Mouse (Mus musculus): ENCODE results near the gene Atp6v0a1. TPM values are rescaled to one million over a fixed set of nuclear protein-coding genes. Genes with fewer than 3 reads are reported as not detected.

The Atp6v0a1 gene
- polyA plus RNA-seq, 1 experiment from 2014 or later: 29.4 TPM

DNA sequence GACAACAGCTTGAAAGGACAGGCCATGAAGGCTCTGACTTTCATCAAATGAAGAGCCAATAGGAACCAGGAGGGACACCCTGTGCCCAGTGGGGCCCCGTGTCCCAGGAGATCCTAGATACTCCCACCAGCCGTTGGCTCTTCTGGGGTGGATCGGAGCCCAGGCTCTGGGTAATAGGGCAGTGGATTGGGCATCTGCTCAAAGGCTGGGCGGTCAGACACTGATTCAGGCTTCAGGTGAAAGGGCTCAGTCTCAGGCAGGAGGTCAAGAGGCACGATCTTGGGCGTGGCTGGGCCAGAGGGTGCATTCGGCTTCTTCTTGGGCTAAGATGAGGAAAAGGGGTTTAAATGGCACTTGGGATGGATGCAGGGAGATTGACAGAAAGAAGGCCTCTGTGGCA, 45.1 kb upstream of the Atp6v0a1 start:
- Histone ChIP-seq H3K4me3 (ENCODE audit: low read depth, low read length) (no peak overlapping the region), H3K27me3 (ENCODE audit: insufficient read depth, low read length) (peaks cover 5% of the 10 kb centered on the region), H3K4me2 (ENCODE audit: low read depth, low read length) (no peak overlapping the region), H3K9ac (replicated peaks) (no peak overlapping the region), H3K4me1 (ENCODE audit: insufficient read depth) (peaks cover 17% of the 10 kb centered on the region), H3K27ac (ENCODE audit: low read depth) (no peak overlapping the region), H3K9me3 (ENCODE audit: low read length) (no peaks in the 10 kb centered on the region), H3K36me3 (replicated peaks; ENCODE audit: insufficient read depth, low read length) (no peaks in the 10 kb centered on the region; the same call in 1 of the 2 replicates)
- ATAC-seq (no peak), DNase-seq (no peak)
- WGBS (ENCODE audit: insufficient replicate concordance): 79% methylated on average over 7 of the region's 7 CpGs
- no peak for TF ChIP-seq EP300 (IDR thresholded peaks at IDR 0.05; ENCODE audit: low read depth)
- no peak for TF ChIP-seq CTCF (IDR thresholded peaks at IDR 0.05; ENCODE audit: low read depth)

DNA sequence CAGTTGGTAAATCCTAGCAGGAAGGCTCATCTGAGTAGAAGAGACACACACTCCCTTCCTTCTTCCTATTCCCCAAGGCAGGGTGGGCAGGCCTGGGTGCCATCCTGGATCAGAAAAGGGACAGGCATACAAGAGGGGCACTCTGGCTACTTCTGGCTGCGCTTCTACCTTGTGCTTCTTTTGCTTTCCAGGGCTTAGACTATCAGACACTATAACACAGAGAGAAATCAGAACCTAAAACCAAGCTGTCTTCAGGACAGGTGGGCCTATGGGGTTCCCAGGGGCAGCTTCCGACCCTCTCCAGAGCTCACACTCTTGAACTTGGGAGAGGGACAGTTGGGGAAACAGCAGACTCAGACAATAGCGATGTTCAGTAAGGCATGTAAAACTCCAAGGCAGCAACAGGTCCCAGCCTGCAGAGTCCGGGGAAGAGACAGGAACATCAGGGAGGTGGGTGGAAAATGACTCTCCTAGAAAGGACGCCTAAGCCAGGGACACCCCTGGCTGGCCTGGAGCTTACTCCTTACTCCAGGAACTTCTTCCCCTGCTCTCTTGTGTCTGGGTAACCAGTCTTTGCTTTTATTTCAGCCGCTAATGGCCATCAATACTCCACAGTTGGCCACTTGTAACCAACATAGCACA, 44.2 kb upstream of the Atp6v0a1 start:
- ATAC-seq: no peak
- no peak overlapping the region for H3K4me2 ChIP-seq (ENCODE audit: low read depth, low read length)

DNA sequence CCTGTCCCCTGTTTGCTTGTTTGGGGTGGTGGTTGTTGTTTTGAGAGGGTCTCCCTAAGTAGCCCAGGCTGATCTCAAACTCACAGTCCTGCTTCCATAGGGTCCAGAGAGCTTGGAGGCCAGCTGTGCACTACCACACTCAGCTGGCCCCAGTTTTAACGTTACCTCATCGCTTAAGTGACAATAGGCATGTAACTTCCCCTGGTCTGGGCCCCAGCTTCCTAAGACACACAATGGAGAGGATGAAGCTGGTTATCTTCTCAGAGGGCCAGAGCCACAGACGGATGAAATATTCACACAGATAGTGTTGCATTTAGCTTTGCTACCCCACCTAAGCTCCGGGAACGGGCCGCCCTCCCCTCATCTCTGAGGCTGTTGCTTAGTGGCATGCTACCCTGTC, 43.5 kb upstream of the Atp6v0a1 start:
- H3K36me3 ChIP-seq (replicated peaks; ENCODE audit: insufficient read depth, low read length): no peaks in the 10 kb centered on the region
- H3K4me1 ChIP-seq (ENCODE audit: insufficient read depth): peaks cover 13% of the 10 kb centered on the region
- 0 out of 2 replicates have a peak, but pooled peaks have one; percentile 20 for ATAC-seq
- WGBS (ENCODE audit: insufficient replicate concordance): 32% methylated on average over 6 of the region's 6 CpGs
- no peaks in the 10 kb centered on the region for H3K9me3 ChIP-seq (ENCODE audit: low read length)
- DNase-seq: no peak
- no peak overlapping the region for H3K4me3 ChIP-seq (ENCODE audit: low read depth, low read length)
- TF ChIP-seq EP300 (IDR thresholded peaks at IDR 0.05; ENCODE audit: low read depth) (no peak), CTCF (IDR thresholded peaks at IDR 0.05; ENCODE audit: low read depth) (no peak)
- peaks cover 21% of the 10 kb centered on the region for H3K27me3 ChIP-seq (ENCODE audit: insufficient read depth, low read length)
- no peak overlapping the region for H3K9ac ChIP-seq (replicated peaks)
- no peak overlapping the region for H3K27ac ChIP-seq (ENCODE audit: low read depth)
- H3K4me2 ChIP-seq (ENCODE audit: low read depth, low read length): no peak overlapping the region

More for the DNA sequence above, 44.2 kb upstream of the Atp6v0a1 start:
- Histone ChIP-seq H3K27ac (ENCODE audit: low read depth) (no peak overlapping the region), H3K4me3 (ENCODE audit: low read depth, low read length) (no peak overlapping the region), H3K36me3 (replicated peaks; ENCODE audit: insufficient read depth, low read length) (no peaks in the 10 kb centered on the region), H3K9ac (replicated peaks) (no peak overlapping the region), H3K27me3 (ENCODE audit: insufficient read depth, low read length) (peaks cover 13% of the 10 kb centered on the region), H3K4me1 (ENCODE audit: insufficient read depth) (peaks cover 19% of the 10 kb centered on the region), H3K9me3 (ENCODE audit: low read length) (no peaks in the 10 kb centered on the region)
- DNase-seq: no peak
- no peak for TF ChIP-seq EP300 (IDR thresholded peaks at IDR 0.05; ENCODE audit: low read depth)
- no peak for TF ChIP-seq CTCF (IDR thresholded peaks at IDR 0.05; ENCODE audit: low read depth)
- WGBS (ENCODE audit: insufficient replicate concordance): 78% methylated on average over 6 of the region's 6 CpGs

DNA sequence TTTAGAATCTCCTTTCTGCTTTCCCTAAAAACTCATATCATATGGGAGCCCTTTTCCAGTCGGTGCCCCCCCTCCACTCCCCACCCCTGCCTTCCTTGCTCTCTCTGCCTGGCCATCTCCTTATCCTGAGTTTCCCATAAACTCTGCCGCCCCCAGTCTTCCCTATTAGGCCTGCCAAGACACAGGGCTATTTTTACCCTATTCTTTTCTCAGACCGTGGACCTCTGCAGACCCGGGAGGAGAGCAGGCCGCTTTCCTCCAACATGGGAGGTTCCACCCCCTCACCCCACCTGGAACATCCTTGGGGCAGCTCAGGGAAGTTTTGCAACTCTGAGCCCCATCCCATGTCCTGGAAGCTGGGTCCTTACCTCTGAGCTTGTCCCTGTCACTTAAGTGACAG, 41.9 kb upstream of the Atp6v0a1 start:
- Histone ChIP-seq H3K27me3 (ENCODE audit: insufficient read depth, low read length) (peaks cover 30% of the 10 kb centered on the region), H3K4me1 (ENCODE audit: insufficient read depth) (peaks cover 12% of the 10 kb centered on the region), H3K27ac (ENCODE audit: low read depth) (no peak overlapping the region), H3K4me3 (ENCODE audit: low read depth, low read length) (no peak overlapping the region), H3K4me2 (ENCODE audit: low read depth, low read length) (peak overlapping the region; percentile 90; the same call in 1 of the 2 replicates), H3K9ac (replicated peaks) (no peak overlapping the region), H3K9me3 (ENCODE audit: low read length) (no peaks in the 10 kb centered on the region), H3K36me3 (replicated peaks; ENCODE audit: insufficient read depth, low read length) (no peaks in the 10 kb centered on the region)
- DNase-seq: no peak
- WGBS (ENCODE audit: insufficient replicate concordance): 67% methylated on average over 5 of the region's 5 CpGs
- ATAC-seq: no peak
- TF ChIP-seq EP300 (IDR thresholded peaks at IDR 0.05; ENCODE audit: low read depth): no peak
- no peak for TF ChIP-seq CTCF (IDR thresholded peaks at IDR 0.05; ENCODE audit: low read depth)

DNA sequence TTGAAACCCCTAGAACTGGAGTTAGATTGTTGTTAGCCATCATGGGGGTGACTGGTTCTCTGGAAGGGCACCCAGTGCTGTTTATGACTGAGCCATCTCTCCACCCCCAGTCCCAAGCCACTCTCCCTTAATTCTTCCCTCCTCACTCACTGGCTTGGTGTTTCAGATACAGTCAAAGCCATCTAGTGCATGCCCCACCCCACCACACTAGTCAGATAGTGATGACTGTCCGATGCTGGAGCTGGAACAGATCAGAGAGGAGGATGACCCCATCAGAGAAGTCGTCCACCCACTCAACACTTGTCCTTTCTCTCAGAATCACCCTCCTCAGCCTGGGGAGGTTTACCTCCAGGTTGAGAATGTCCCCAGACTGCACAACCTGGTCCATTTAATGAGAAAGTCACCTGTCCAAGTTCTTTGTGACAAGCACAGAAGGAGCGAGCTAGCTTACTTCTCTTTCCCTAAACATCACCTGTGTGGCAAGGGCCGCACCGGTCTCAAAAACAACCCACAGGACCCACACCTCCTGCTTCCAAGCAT, 41.3 kb upstream of the Atp6v0a1 start:
- H3K27me3 ChIP-seq (ENCODE audit: insufficient read depth, low read length): peaks cover 30% of the 10 kb centered on the region
- WGBS (ENCODE audit: insufficient replicate concordance): 78% methylated on average over 5 of the region's 5 CpGs

DNA sequence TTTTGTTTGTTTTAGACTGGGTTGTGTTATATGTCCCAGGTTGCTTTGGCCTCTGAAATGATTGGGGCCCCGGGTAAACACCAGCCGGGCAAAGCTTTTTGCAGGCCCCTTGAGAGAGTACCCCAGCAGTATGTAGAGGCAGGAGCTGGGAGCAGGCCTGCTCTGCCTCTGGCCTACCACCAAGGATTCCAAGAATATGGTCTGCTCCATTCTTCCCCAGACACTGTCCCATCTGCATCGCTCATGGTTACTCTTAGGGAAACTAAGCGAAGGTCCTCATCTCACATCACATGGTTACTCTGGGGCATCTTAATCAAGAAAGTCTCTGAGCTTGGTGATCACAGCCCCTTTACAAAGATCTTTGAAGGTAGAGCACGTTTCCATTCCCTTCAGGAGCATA, 40.8 kb upstream of the Atp6v0a1 start:
- Histone ChIP-seq H3K27me3 (ENCODE audit: insufficient read depth, low read length) (peaks cover 30% of the 10 kb centered on the region), H3K4me1 (ENCODE audit: insufficient read depth) (peaks cover 8% of the 10 kb centered on the region), H3K27ac (ENCODE audit: low read depth) (peak overlapping the region; percentile 78; the same call in 1 of the 2 replicates), H3K4me3 (ENCODE audit: low read depth, low read length) (peak overlapping the region; percentile 68), H3K9me3 (ENCODE audit: low read length) (no peaks in the 10 kb centered on the region), H3K9ac (replicated peaks) (peak overlapping the region; percentile 69), H3K36me3 (replicated peaks; ENCODE audit: insufficient read depth, low read length) (no peaks in the 10 kb centered on the region), H3K4me2 (ENCODE audit: low read depth, low read length) (peak overlapping the region; percentile 90)
- 68% methylated on average over 5 of the region's 5 CpGs for WGBS (ENCODE audit: insufficient replicate concordance)
- ATAC-seq (no peak), DNase-seq (no peak)
- no peak for TF ChIP-seq EP300 (IDR thresholded peaks at IDR 0.05; ENCODE audit: low read depth)
- no peak for TF ChIP-seq CTCF (IDR thresholded peaks at IDR 0.05; ENCODE audit: low read depth)

More for the DNA sequence above, 41.3 kb upstream of the Atp6v0a1 start:
- Histone ChIP-seq H3K27ac (ENCODE audit: low read depth) (no peak overlapping the region), H3K4me3 (ENCODE audit: low read depth, low read length) (no peak overlapping the region), H3K9me3 (ENCODE audit: low read length) (no peaks in the 10 kb centered on the region), H3K9ac (replicated peaks) (no peak overlapping the region; the same call in 1 of the 2 replicates), H3K36me3 (replicated peaks; ENCODE audit: insufficient read depth, low read length) (no peaks in the 10 kb centered on the region), H3K4me1 (ENCODE audit: insufficient read depth) (peaks cover 8% of the 10 kb centered on the region), H3K4me2 (ENCODE audit: low read depth, low read length) (peak overlapping the region; percentile 90)
- no peak for ATAC-seq
- TF ChIP-seq EP300 (IDR thresholded peaks at IDR 0.05; ENCODE audit: low read depth): no peak
- TF ChIP-seq CTCF (IDR thresholded peaks at IDR 0.05; ENCODE audit: low read depth): no peak
- no peak for DNase-seq

All from liver, postnatal 0 days (tissue).